In genomic region chr2:152847815-152848302, GRCm38 (mm10) we compare ENCODE assay signal across 8 mouse cellular contexts. TPM values are rescaled to one million over a fixed set of nuclear protein-coding genes. Genes with fewer than 3 reads are reported as not detected.
DNase-seq lines count a peak whose midpoint lies in the region; ATAC-seq lines count a peak whose summit lies in the region.

TSS of gene Tpx2 (plus strand) at chr2:152847964.

- peak within 1 kb of the TSS; percentile 97 for H3K27ac ChIP-seq in heart, embryonic 10.5 days
- H3K27ac ChIP-seq in kidney, embryonic 15.5 days = peak within 1 kb of the TSS; percentile 91

- DNase-seq in B cell, adult 2 months = peak; percentile 96 to 97
- peak; percentile 99 for DNase-seq in brain, adult 2 months (ENCODE audit: low read depth, low spot score)
- peak; percentile 100 for DNase-seq in heart, embryonic 10.5 days (ENCODE audit: low spot score)
- DNase-seq in liver = peak; percentile 97
- DNase-seq in spleen, postnatal 4 days (ENCODE audit: low spot score in 2 of 2) = peak; percentile 97 to 98

- peak within 1 kb of the TSS; percentile 96 for H3K4me3 ChIP-seq in heart, embryonic 10.5 days
- H3K4me3 ChIP-seq in kidney, embryonic 15.5 days (replicated peaks) = peak within 1 kb of the TSS; percentile 91

- peak; percentile 98 for ATAC-seq in erythroblast, adult 5-6 weeks (replicated peaks; ENCODE audit: low FRiP score, poor library complexity, severe bottlenecking)
- peak; percentile 99 for ATAC-seq in kidney, embryonic 15.5 days (replicated peaks; ENCODE audit: low FRiP score)
- ATAC-seq in monocyte, adult 5-6 weeks (replicated peaks; ENCODE audit: insufficient number of reproducible peaks, low FRiP score, low TSS enrichment, poor library complexity, severe bottlenecking) = peak; percentile 100

- peaks cover 18% of the 10 kb centered on the region for H3K36me3 ChIP-seq in heart, embryonic 10.5 days
- peaks cover 21% of the 10 kb centered on the region for H3K36me3 ChIP-seq in kidney, embryonic 15.5 days

- H3K9me3 ChIP-seq in heart, embryonic 10.5 days = no peaks in the 10 kb centered on the region
- no peaks in the 10 kb centered on the region for H3K9me3 ChIP-seq in kidney, embryonic 15.5 days (replicated peaks)

- under 1% methylated on average over 34 of the region's 34 CpGs for WGBS in heart, embryonic 10.5 days
- under 1% methylated on average over 34 of the region's 34 CpGs for WGBS in kidney, embryonic 15.5 days

- H3K4me1 ChIP-seq in heart, embryonic 10.5 days = peaks cover 21% of the 10 kb centered on the region
- H3K4me1 ChIP-seq in kidney, embryonic 15.5 days = peaks cover 22% of the 10 kb centered on the region

- no peaks in the 10 kb centered on the region for H3K27me3 ChIP-seq in heart, embryonic 10.5 days (ENCODE audit: insufficient read depth, poor library complexity, severe bottlenecking)
- H3K27me3 ChIP-seq in kidney, embryonic 15.5 days = no peaks in the 10 kb centered on the region

- H3K9ac ChIP-seq in kidney, embryonic 15.5 days = peak within 1 kb of the TSS; percentile 75

- H3K4me2 ChIP-seq in kidney, embryonic 15.5 days = peak within 1 kb of the TSS; percentile 63

RNA-seq across cellular contexts. Expression of gene Tpx2, which starts in this region (rescaled TPM):
- total RNA-seq in erythroblast, adult 5-6 weeks (2015; ENCODE audit: low replicate concordance) = 39.8 and 43.9 TPM in 2 replicates
- total RNA-seq in erythroblast, adult 5-6 weeks (2017; ENCODE audit: low replicate concordance) = 53.4 and 65.9 TPM in 2 replicates
- polyA plus RNA-seq in heart, embryonic 10.5 days (2016; fragmentation: Nextera tagmentation; extraction: Ambion mirVana) = 74.7 and 97.0 TPM in 2 replicates
- polyA plus RNA-seq in kidney, embryonic 15.5 days (2015; fragmentation: Nextera tagmentation; extraction: Ambion mirVana) = 88.5 and 98.2 TPM in 2 replicates
- total RNA-seq in monocyte, adult 5-6 weeks (2017) = 1.1 to 2.7 TPM (median 1.6 TPM) in 3 replicates

Comparison
In these comparisons a context has a peak if more than half of its experiments do, and no peak if none do; other contexts are left out.
1. Peak in every context shown above with its lines: DNase-seq, ATAC-seq, H3K4me3 ChIP-seq and H3K27ac ChIP-seq.
2. RNA of gene Tpx2 (total RNA-seq): 39.8 to 65.9 TPM in erythroblast, adult 5-6 weeks; 1.1 to 2.7 TPM in monocyte, adult 5-6 weeks; every median in the first group is over 10 times any median in the second.